Mouse (Mus musculus): ENCODE measurements around the gene Grm4.

Gene Grm4

DNA sequence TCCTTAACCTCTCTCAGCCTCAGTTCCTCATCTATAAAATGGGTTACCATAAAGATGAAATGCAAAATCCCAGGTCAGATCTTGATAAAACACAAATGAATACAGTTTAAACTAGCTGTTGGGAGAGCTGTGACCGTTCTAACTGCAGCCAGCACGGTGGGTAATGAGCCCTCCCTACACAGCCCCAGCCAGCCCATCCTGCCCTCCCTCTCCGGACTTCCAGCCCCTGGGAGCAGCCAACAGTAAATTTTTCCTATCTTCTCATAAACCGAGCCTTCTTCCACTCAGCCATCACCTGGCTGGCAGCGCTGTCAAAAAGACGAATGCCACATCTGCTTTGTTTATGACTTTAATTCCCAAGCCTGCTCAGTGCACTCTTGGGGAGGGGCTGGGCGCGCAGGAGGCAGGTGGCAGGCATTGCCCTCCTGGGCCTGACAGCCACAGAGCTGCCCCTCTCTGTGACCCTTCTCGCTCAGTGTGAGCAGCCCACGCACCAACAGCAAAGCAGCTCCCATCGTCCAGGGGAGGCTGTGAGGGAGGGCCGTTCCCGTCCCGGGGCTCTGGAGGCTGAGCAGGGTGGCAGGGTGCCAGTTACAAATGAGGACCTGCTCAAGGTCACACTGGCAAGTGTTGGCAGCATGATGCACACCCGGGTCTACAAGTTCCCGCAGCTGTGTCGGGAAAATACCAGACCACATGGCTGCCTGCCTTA is 75.7 kb downstream of the Grm4 start:
- no peak for DNase-seq (ENCODE audit: low spot score in 2 of 2)

GRCm38 (mm10) chr17:27442538-27443113 is 78.6 kb downstream of the Grm4 start:
- DNase-seq (ENCODE audit: low spot score in 2 of 2) = no peak

GRCm38 (mm10) chr17:27441778-27442177 is 79.4 kb downstream of the Grm4 start:
- DNase-seq (ENCODE audit: low spot score in 2 of 2) = no peak

- DNase-seq (ENCODE audit: low spot score in 2 of 2) = no peak
Observed at GRCm38 (mm10) chr17:27435799-27436198, 85.4 kb downstream of the Grm4 start.

- no peak for DNase-seq (ENCODE audit: low spot score in 2 of 2)
Observed at GRCm38 (mm10) chr17:27435225-27435624, 86.0 kb downstream of the Grm4 start.

DNA sequence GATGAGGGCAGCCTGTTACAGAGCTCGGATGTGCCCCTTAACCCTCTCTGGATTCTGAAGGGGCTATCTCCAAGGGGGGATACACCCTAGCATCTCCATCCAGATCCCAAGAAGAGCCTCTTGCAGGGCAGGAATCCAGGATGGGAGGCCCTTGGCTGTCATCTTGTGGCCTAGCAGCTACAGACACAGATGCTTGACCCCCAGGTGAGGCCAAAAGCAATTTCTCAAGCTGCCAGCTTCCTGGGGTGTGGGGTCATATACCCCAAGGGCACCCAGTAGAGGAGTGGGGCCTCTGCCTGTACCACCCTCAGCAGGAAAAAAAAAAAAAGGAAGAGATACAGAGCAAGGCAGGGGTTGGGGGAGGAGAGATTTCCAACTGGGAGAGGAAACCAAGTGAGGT is 87.1 kb downstream of the Grm4 start:
- no peak for DNase-seq (ENCODE audit: low spot score in 2 of 2)

GRCm38 (mm10) chr17:27433179-27433680 is 88.0 kb downstream of the Grm4 start:
- DNase-seq (ENCODE audit: low spot score in 2 of 2) = no peak

DNA sequence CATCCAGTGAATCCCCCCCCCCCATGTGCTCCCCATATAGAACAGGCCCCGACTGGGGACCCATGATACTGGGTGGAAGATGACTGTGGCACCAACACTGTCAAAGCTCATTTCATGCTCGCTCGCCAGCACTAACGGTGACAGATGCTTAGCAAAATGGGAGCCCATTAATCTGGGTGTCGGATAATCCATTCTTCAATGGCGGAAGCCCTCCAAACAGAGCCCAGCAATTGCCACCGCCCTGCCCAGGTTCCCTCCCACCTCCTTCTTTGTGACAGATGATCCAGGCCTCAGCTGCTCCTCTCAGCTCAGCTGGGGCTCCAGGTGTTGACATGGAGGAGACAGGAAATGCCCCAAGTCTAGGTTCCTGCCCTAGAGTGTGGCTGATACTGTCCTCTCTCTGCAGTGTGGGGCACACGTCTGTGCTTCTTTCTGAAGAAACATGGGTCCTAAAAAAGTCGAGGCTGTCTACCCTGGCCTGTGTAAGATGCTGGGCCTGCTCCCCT is 89.0 kb downstream of the Grm4 start:
- DNase-seq (ENCODE audit: low spot score in 2 of 2) = no peak

GRCm38 (mm10) chr17:27431049-27431839 is 90.0 kb downstream of the Grm4 start:
- DNase-seq (ENCODE audit: low spot score in 2 of 2) = no peak

- no peak for DNase-seq (ENCODE audit: low spot score in 2 of 2)
Observed at GRCm38 (mm10) chr17:27429757-27430156, 91.4 kb downstream of the Grm4 start.

- no peak for DNase-seq (ENCODE audit: low spot score in 2 of 2)
Observed at GRCm38 (mm10) chr17:27425016-27425415, 96.2 kb downstream of the Grm4 start.

- no peak for DNase-seq (ENCODE audit: low spot score in 2 of 2)
Observed at GRCm38 (mm10) chr17:27424356-27424755, 96.8 kb downstream of the Grm4 start.

DNA sequence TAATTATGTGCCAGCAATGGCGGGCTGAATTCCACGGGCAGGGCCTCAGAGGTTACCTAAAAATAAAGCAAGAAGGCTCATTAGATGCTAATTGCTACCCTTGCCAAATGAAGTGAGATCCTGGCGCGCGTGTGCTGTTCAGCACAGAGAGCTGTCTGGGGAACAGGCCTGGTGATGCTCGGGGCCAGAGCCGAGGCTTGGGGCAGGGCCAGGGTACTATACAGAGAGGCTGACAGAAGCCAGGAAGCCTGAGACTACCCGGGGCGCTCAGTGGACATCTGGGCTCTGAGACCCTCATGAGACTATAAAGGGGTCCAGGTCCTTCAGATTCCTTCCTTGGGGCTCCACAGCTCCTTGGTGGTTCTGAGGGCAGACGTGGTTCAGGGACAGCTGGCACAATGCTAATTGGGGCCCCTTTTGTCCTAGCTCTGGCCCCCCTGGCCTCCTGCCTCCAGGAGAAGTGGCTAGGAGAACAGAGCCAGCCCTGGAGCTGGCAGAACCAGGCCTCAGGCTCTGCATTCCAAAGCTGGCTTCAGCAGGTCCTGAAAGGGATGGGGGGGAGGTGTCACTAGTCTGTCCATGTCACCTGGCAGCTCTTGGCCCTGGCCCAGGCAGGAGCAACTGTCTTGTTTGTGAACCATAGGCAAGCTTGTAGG is 98.3 kb downstream of the Grm4 start:
- DNase-seq (ENCODE audit: low spot score in 2 of 2) = no peak

GRCm38 (mm10) chr17:27422371-27422725 is 98.9 kb downstream of the Grm4 start:
- DNase-seq (ENCODE audit: low spot score in 2 of 2) = no peak

DNA sequence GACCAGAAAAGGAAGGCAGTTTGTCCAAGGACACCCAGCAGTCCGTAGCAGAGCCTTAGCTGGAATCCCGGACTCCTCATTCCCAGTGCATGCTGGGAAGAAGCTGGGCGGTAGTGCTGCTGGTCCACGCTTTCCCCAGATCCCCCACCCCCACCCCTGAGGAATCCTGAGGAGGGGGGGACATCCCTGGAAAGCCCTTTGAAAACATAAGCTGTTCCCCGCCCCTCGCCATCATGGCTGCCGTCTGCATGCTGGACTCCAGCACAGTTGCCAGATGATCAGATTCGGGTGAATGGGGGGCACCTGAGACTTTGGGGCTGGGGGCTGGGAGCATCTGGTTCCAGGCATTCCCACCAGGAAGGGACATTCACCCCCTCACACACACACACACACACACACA is 99.4 kb downstream of the Grm4 start:
- no peak for DNase-seq (ENCODE audit: low spot score in 2 of 2)

DNA sequence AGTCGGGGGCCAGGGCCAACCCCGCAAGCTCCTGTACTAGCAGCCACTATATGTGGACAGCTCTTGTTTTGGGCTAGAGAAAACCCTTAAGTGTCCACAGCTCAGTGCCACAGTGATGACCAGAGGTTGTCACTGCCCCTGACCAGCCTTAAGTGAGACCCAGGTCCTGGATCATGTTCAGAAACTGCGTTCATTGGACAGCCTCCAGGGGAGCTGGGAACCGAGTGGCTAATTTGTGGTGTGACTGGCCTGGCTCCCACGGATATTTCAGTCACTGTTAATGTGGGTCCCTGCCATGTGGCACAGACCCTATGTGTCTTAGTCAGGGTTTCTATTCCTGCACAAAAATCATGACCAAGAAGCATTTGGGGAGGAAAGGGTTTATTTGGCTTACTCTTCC is 112.2 kb downstream of the Grm4 start:
- DNase-seq (ENCODE audit: low spot score in 2 of 2) = no peak

DNA sequence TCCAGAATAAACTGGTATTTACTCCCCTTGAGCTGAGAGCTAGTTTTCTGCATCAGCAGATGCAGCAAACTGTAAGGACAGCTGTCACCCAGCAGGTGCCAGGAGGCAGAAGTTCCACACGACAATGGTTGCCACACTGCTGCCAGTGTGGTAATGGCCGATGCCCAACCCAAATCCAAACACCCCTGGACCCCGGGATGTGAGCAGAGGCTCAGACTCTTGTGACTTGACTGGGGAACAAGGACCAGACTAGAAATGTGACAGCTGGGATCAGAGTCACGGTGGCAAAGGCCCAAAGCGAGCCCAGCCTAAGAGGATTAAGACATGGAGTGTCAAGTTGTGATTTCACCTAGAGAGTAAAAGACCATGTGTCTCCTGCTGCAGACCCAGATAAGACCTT is 112.7 kb downstream of the Grm4 start:
- DNase-seq (ENCODE audit: low spot score in 2 of 2) = no peak

DNA sequence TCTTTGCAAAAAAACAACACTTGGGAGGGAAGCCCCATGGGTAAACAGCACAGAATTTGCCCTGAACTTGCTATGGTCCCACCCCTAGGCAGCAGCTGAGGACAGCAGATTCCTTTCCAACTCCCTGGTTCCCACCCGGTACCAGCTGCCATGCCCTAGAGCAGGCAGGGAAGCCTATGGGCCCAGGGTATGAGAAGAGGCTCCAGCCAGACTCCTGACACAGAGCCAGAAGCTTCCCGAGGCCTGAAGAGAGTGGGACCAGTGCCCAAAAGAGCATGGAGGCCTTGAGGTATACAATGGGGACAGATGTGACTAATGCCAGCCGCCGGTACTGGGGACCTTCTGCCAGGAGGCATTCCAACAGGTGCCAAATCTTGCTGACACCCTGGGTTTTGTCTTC is 114.2 kb downstream of the Grm4 start:
- DNase-seq (ENCODE audit: low spot score in 2 of 2) = peak; percentile 5 to 7

- DNase-seq (ENCODE audit: low spot score in 2 of 2) = peak; percentile 49 to 51
Observed at GRCm38 (mm10) chr17:27405376-27406024, 115.7 kb downstream of the Grm4 start.

DNA sequence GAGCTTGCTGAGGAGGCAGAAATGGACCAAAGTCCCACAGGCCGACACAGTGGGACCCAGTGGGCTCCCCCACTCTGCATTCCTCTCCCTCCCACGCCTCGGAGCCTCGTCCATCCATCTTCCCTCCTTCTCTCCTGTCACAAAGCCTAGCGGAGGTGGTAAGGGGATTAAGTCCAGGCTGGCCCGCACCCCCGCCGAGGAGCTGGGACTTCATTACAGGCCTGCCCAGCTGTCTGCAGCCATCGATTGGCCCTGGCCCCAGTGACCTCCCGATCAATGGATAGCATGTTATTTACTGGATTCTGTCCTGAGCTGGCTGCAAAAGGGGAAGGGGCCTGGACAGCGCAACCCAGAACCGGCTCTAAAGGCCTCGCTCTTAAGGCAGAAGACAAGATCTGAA is 120.0 kb downstream of the Grm4 start:
- no peak for DNase-seq (ENCODE audit: low spot score in 2 of 2)

- DNase-seq (ENCODE audit: low spot score in 2 of 2) = no peak
Observed at GRCm38 (mm10) chr17:27393931-27394330, 127.3 kb downstream of the Grm4 start.

GRCm38 (mm10) chr17:27393432-27393831 is 127.8 kb downstream of the Grm4 start:
- DNase-seq (ENCODE audit: low spot score in 2 of 2) = no peak

All from spleen, postnatal 36 days (tissue).